Mouse (Mus musculus): ENCODE results near the gene Cd8b1.

DNA sequence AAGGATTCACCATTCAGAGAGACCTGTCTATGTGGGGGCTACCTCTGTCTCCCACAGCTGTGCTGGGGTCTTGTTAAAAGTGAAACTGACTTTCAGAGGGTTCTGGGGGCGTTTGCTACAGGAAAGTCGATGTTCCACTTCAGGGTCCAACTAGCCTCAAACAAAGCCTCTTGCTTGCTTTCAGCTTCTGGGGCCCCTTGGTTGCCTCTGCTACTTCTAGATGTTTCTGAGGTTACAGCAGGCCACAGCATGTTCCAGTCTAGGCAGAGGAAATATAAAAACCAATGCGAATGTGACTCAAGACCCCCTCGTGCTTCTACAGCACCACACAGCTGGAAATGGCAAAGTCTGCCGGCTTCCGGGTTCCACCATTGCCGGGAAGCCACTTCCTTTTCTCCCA lies 34.9 kb downstream of the Cd8b1 start:
- TF ChIP-seq POLR2A (IDR thresholded peaks at IDR 0.05; ENCODE audit: insufficient read depth, low read depth, low read length) (no peak), CTCF (IDR thresholded peaks at IDR 0.05; ENCODE audit: insufficient read depth, low read depth, low read length) (no peak)
